Mouse (Mus musculus) hindbrain, embryonic 15.5 days (tissue): ENCODE data around the gene Tfdp2. TPM values are rescaled to one million over a fixed set of nuclear protein-coding genes. Genes with fewer than 3 reads are reported as not detected.

Experiments used
- ATAC-seq: fragments of 200-750 bp; cut with Nextera tagmentation; 2 replicates; pipeline ENCODE4 v1.8.0; 2017; ENCODE audit warnings: low read depth, moderate number of reproducible peaks, moderate TSS enrichment; ENCODE audit not compliant: low FRiP score
- H3K27ac ChIP-seq: fragments of 300-500 bp; sonication (generic); replicated peaks from 2 replicates; pipeline ENCODE4 v1.5.1; 2015; ENCODE audit warnings: mild to moderate bottlenecking, inconsistent platforms
- H3K27me3 ChIP-seq: fragments of 300-500 bp; sonication (generic); 2 replicates; pipeline ENCODE4 v1.6.1; 2015; ENCODE audit warnings: control low read depth, inconsistent platforms
- H3K36me3 ChIP-seq: fragments of 300-500 bp; sonication (generic); 2 replicates; pipeline ENCODE4 v1.6.1; 2015; ENCODE audit warnings: control low read depth, inconsistent platforms
- H3K4me1 ChIP-seq: fragments of 300-500 bp; sonication (generic); replicated peaks from 2 replicates; pipeline ENCODE4 v1.6.1; 2015; ENCODE audit warnings: control low read depth, inconsistent platforms
- H3K4me2 ChIP-seq: fragments of 300-500 bp; sonication (generic); 2 replicates; pipeline ENCODE4 v1.6.1; 2015; ENCODE audit warnings: moderate library complexity, mild to moderate bottlenecking, inconsistent platforms
- H3K4me3 ChIP-seq: fragments of 300-500 bp; sonication (generic); 2 replicates; pipeline ENCODE4 v1.5.1; 2015; ENCODE audit warnings: mild to moderate bottlenecking, inconsistent platforms
- H3K9ac ChIP-seq: fragments of 300-500 bp; sonication (generic); 2 replicates; pipeline ENCODE4 v1.6.1; 2015; ENCODE audit warnings: inconsistent platforms
- H3K9me3 ChIP-seq: fragments of 300-500 bp; sonication (generic); 2 replicates; pipeline ENCODE4 v1.6.1; 2016; ENCODE audit warnings: control low read depth, inconsistent platforms
- WGBS: fragments of 180-500 bp; shearing (Covaris S2); methylation state at CpG from one replicate; pipeline ENCODE4 v1.1.7; 2015; 5-methylcytosine and 5-hydroxymethylcytosine counted together
- polyA plus RNA-seq: library from polyadenylated mRNA; unstranded; fragments of >200 nt; fragmentation: Nextera tagmentation; extraction: Ambion mirVana; gene quantifications from 2 replicates; pipeline ENCODE4 v1.2.1, GENCODE M21; 2015

The Tfdp2 gene
- polyA plus RNA-seq, 1 experiment from 2014 or later = 20.4 TPM

DNA sequence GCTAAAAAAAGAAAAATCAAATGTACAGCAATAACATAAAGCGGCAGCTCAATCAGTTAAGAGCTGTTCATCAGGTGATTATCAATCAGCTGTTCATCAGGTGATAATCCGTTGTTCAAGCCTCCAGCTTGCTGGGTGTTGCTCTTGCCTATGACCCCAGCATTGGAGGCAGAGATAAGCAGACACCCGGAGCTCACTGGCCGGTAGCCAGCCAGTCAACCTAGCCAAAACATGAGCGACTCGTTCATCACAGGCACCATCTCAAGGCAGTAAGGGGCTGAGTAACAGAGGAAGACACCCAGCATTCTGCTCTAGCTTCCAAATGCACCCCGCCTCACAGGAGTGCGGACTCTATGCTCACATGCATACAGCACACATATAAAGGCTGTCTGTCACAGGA is 157.7 kb downstream of the Tfdp2 start:
- ATAC-seq = no peak
- 68% methylated on average over 8 of the region's 8 CpGs for WGBS
- H3K36me3 ChIP-seq = no peaks in the 10 kb centered on the region

GRCm38 (mm10) chr9:96360056-96360455 is 164.0 kb downstream of the Tfdp2 start:
- H3K27ac ChIP-seq = no peak overlapping the region
- no peaks in the 10 kb centered on the region for H3K9me3 ChIP-seq
- no peak overlapping the region for H3K4me2 ChIP-seq
- no peak overlapping the region for H3K4me3 ChIP-seq
- H3K4me1 ChIP-seq = peaks cover 29% of the 10 kb centered on the region
- no peaks in the 10 kb centered on the region for H3K36me3 ChIP-seq
- H3K27me3 ChIP-seq = no peaks in the 10 kb centered on the region
- no peak overlapping the region for H3K9ac ChIP-seq
- WGBS = 88% methylated on average over 3 of the region's 3 CpGs
- ATAC-seq = no peak

More for the DNA sequence above, 157.7 kb downstream of the Tfdp2 start:
- no peak overlapping the region for H3K9ac ChIP-seq
- peaks cover 10% of the 10 kb centered on the region for H3K4me1 ChIP-seq
- no peak overlapping the region for H3K4me2 ChIP-seq
- no peak overlapping the region for H3K4me3 ChIP-seq
- H3K27me3 ChIP-seq = no peaks in the 10 kb centered on the region
- no peaks in the 10 kb centered on the region for H3K9me3 ChIP-seq
- no peak overlapping the region for H3K27ac ChIP-seq

- no peaks in the 10 kb centered on the region for H3K36me3 ChIP-seq
- H3K4me2 ChIP-seq = peak overlapping the region; percentile 78
- WGBS = under 1% methylated on average over 64 of the region's 64 CpGs
- H3K4me1 ChIP-seq = peaks cover 26% of the 10 kb centered on the region
- H3K27ac ChIP-seq = peak overlapping the region; percentile 92
- ATAC-seq = peak; percentile 71
- H3K4me3 ChIP-seq = peak overlapping the region; percentile 98
- no peaks in the 10 kb centered on the region for H3K27me3 ChIP-seq
- peak overlapping the region; percentile 90 for H3K9ac ChIP-seq
- no peaks in the 10 kb centered on the region for H3K9me3 ChIP-seq
These were observed 167.6 kb downstream of the Tfdp2 start for GRCm38 (mm10) chr9:96363581-96364140.

- Histone ChIP-seq H3K36me3 (no peaks in the 10 kb centered on the region), H3K4me2 (peak within 1 kb of the TSS; percentile 78), H3K27me3 (no peaks in the 10 kb centered on the region), H3K4me3 (peak within 1 kb of the TSS; percentile 98), H3K27ac (peak within 1 kb of the TSS; percentile 92), H3K9me3 (no peaks in the 10 kb centered on the region), H3K9ac (peak within 1 kb of the TSS; percentile 90), H3K4me1 (peaks cover 22% of the 10 kb centered on the region)
- peak; percentile 98 for ATAC-seq
- under 1% methylated on average over 58 of the region's 81 CpGs for WGBS
These were observed 168.2 kb downstream of the Tfdp2 start, which contains the start of gene Atp1b3 for GRCm38 (mm10) chr9:96364141-96364838. Gene Atp1b3, minus strand, starts transcription at chr9:96364442.

DNA sequence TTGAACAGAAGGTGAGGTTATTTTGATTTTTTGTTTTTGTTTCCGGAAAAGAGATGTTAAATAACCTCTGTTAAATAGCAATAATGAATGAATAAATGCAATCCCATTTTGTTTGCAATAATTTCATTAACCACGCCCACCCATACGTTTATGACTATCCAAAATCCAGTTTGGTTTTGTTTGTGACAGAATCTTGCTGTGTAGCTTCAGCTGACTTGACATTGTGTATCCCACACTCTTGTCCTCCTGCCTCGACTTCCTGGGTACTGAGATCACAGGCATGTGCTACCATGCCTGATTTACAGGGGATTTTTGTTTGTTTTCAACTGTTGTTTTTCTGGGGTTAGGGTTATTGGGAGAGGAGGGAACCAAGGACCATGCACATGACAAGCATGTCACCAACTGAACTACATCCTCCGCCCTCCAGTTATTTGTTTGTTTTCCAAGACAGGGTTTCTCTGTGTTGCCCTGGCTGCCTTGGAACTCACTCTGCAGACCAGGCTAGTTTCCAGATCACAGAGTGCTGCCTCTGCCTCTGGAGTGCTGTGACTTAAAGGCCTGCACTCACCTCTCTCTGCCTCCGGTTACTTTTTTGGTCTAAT is 169.3 kb downstream of the Tfdp2 start:
- 65% methylated on average over 6 of the region's 6 CpGs for WGBS
- no peak overlapping the region for H3K4me3 ChIP-seq
- H3K27me3 ChIP-seq = no peaks in the 10 kb centered on the region
- H3K9me3 ChIP-seq = no peaks in the 10 kb centered on the region
- no peak overlapping the region for H3K27ac ChIP-seq
- 0 out of 2 replicates have a peak overlapping the region, but pooled peaks have one; percentile 15 for H3K4me2 ChIP-seq
- H3K9ac ChIP-seq = no peak overlapping the region
- peaks cover 22% of the 10 kb centered on the region for H3K4me1 ChIP-seq
- H3K36me3 ChIP-seq = no peaks in the 10 kb centered on the region
- no peak for ATAC-seq

DNA sequence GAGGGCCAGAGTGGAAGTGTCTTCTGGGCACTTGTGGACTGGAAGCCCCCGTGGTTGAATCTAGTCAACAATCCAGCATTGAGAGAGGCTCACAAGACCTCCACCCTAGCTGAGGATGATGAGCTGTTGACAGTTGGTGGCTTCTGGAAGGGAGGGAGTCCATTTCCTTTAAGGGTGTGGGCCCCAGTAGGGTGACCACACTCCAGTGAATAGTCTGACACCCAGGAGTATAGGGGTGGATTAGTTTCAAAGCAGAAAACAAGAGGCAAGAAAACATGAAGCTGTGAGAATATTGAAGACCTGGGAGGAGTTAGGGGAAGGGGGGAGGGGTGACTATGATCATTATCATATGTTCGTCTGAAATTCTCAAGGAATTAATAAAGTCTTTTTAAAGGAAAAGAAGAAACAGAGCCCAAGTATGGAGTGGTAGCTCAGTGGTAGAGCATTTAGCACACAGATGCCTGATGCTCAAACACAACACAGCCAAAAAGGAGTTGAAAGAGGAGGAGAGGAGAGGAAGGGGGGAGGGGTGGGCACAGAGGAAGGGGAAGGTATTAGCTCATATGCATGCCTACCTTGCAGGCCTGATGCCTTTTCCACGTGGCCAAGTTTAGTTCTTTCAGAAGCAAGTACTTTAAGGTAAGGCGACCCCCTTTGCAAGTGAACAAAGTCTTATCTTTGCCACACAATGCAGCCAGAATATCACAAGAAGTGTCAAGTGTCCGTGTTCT is 173.7 kb downstream of the Tfdp2 start:
- H3K36me3 ChIP-seq = no peaks in the 10 kb centered on the region
- H3K4me3 ChIP-seq = no peak overlapping the region
- no peak overlapping the region for H3K9ac ChIP-seq
- no peaks in the 10 kb centered on the region for H3K9me3 ChIP-seq
- no peak for ATAC-seq
- H3K27ac ChIP-seq = no peak overlapping the region
- no peaks in the 10 kb centered on the region for H3K27me3 ChIP-seq
- no peak overlapping the region for H3K4me2 ChIP-seq
- WGBS = 72% methylated on average over 5 of the region's 5 CpGs
- H3K4me1 ChIP-seq = no peaks in the 10 kb centered on the region

- Histone ChIP-seq H3K4me2 (no peak overlapping the region), H3K9me3 (no peaks in the 10 kb centered on the region), H3K27ac (no peak overlapping the region), H3K36me3 (no peaks in the 10 kb centered on the region), H3K9ac (no peak overlapping the region), H3K4me3 (no peak overlapping the region), H3K27me3 (no peaks in the 10 kb centered on the region), H3K4me1 (no peaks in the 10 kb centered on the region)
- 84% methylated on average over 5 of the region's 5 CpGs for WGBS
- ATAC-seq = no peak
These were observed 175.0 kb downstream of the Tfdp2 start for GRCm38 (mm10) chr9:96371075-96371474.

Other genes starting within 250 kb of the Tfdp2 start
- 13.6 and 17.1 TPM in 2 replicates for gene Xrn1, start 241.5 kb upstream of the Tfdp2 start, polyA plus RNA-seq
- gene Gk5, start 76.9 kb upstream of the Tfdp2 start, polyA plus RNA-seq = 3.0 and 3.2 TPM in 2 replicates
- 176 and 189 TPM in 2 replicates for gene Atp1b3, start 168.2 kb downstream of the Tfdp2 start, polyA plus RNA-seq